Mouse (Mus musculus): ENCODE data around the gene Mta3.

DNA sequence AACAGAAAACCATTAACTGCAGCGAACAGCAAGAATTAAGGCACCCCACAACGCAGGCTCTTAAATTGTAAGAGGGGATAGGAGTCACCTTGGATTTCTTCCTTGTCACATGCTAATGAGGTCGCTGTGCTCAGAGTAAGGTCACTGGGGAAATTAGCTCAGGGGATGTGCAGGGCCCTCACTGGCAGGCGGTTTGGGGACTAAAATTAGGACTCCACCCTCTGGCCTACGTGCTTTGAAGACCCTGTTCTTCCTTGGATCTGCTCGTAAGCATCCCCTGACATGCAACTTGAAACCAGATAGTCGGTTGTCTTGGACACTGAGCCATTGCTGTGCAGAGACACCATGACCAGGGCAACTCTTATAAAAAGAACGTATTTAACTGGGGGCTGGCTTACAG is 41.2 kb upstream of the Mta3 start:
- TF ChIP-seq GATA1 (IDR thresholded peaks at IDR 0.05; ENCODE audit: low read length) (no peak), TAL1 (IDR thresholded peaks at IDR 0.05; ENCODE audit: low read length) (no peak)
